Mouse (Mus musculus): ENCODE results near the gene Fibin.

Fibin gene

DNA sequence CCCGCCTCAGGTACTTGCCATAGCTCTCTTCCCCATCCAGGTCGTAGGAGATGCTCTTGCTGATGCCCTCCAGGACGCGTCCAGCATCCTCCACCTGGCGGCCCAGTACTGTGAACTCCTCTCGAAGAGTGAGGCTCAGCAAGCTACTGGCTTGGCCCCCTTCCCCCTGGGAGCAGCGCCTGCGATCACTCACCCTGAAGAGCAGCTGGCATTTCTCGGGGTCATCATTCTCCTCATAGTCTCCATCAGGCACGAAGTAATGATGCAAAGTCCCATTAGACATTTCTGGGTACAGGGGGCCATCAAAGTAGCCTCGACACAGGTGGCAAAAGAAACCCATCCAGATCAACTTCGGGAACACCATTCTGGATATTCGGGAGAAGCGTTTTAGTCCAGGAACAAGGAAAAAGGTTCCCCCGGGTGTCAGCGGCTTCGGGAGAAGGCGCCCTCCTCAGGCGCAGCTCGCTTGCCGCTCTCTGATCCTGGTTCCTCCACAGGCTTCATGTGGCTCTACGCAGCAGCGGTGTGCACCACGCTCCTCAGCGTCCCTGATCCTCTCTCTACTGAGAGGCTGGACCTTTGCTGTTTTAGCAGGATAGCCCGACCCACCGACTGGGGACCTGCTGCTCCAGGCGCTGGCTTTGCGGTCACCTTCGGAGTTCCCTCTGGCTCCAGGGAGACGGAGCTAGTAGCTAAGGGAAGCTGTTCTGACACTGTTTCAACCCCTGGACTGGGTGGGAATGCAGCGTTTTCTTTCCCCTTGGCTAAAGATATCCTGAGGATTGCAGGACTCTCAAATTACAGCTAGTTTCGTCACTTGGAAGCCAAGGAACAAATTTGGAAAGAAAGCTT, at the start of gene Fibin:
Fibin (minus strand) TSS at position 752 of the 852 bp plus-strand sequence.
- DNase-seq: peak; percentile 52

DNA sequence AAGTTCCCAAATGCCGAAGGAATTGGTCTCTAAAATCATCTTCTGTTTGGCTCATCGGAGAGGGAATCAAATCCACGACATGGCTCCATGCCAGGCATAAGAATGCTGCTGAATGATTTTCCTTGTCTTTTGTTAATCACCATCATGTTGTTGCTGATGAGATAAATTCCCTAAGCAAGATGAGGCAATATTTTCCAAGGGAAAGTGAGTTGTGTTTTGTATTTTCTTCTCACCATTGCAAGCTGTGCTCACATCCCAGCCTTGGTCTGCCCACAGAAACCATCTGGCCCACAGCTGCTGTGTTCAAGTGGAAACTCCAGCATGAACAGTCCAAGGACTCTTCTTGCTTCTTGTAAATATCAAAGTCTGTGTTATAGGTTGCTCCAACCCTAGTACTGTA, 48.4 kb upstream of the Fibin start:
- DNase-seq: no peak

GRCm38 (mm10) chr2:110408757-110409156, 45.8 kb upstream of the Fibin start:
- no peak for DNase-seq

DNA sequence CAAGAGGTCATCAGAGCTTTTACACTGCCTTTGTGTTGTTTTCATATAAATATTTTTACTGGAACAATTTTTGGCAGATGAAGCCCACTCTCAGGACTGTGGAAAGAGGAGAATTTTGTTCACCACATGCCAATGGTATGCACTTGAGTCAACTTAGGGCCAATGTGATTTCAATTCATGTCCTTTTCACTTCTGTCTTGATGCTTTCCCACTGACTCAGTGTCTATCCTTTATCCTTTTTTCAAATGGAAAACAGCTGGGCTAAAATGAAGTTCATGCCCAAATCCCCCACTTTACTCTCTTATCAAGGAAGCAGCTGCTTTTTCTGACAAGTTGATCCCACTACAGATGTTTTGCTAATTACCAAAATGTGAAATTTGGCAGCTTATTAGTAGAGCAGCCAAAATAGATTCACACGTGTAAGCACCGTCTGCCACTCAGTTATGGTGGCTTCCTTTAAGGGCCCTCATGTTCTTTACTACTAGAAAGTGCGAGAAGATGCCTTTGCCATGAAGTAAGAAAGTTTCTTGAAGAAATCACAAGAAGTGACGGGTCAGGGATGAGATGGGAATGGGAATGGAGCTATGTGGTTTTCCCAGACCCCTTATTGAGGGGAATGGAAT, 29.8 kb upstream of the Fibin start:
- DNase-seq: no peak

DNA sequence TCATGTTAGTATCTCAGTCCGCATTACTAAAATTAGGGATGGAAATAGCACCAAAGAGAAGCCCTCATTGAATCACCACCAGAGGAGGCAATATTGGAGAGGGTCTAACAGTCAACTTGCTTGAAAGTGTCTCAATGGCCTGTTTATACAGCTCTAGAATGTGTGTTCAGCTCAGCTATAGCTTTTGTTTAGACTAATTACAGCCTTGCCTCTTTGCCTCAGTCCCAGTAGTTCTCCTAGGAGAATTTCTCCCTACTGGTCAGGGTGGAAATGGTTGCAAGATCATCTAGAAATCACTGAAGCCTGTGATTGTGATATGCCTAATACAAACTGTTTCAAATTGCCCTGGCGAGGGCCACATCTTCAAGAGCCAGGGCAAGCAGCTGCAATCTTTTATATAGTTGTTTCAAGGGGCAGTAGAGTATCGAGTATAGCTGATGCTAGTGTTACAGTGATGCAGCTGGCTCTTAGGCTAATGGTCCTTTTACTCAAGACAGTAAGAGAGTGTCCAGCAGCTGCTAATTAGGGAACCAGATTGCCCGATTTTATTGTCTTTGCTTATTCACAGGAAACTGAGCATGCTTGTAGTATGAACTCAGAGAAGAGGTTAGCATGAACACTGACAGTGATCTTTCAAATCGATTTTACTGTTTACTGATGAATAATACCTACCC, 27.9 kb upstream of the Fibin start:
- DNase-seq: no peak

GRCm38 (mm10) chr2:110379811-110380210, 16.8 kb upstream of the Fibin start:
- DNase-seq: no peak

DNA sequence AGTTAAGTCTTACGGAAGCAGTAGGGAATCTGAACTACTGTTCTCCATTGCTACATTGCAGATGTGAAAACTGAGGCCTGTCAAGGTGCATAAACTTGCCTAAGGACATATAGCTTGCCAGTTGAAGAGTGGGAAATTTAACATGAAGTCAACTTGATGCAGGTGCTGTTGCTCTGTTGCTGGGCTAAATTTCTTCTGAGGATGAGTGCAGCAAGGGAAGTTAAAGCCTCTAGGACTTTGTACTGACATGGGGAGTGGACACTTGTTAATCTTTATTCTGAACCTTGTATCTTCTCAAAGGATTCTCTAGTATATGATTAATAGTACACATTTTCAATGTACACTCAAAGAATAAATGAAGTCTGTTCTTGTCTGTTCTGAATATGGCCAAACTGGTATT, 13.7 kb upstream of the Fibin start:
- DNase-seq: peak; percentile 25

GRCm38 (mm10) chr2:110375475-110375874, 12.5 kb upstream of the Fibin start:
- no peak for DNase-seq

- no peak for DNase-seq
Measured at GRCm38 (mm10) chr2:110373186-110373585, 10.2 kb upstream of the Fibin start.

DNA sequence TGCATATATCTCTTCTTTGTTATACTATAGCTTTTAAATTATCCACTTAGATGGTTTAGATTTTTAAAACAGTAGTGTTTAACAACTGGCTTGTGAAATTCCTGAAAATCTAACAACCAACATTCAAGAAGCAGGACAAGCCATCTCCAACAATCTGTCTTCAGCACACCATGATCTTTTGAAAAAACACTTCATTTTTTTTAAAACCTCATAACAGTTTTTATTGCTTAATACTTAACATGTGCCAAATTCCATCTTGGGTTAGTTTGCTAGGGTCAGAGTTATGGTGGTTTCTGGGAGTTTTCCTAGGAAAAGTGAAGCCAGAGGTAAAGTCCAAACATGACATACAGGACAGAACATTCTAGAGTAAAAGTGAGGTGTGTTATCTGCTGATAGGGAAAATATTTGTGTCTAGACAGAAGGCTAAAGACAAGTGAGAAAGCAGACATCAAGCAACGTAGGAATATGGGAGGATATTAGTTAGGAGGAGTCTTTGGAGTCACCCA, 4.5 kb upstream of the Fibin start:
- no peak for DNase-seq

- DNase-seq: no peak
Measured at GRCm38 (mm10) chr2:110365401-110365800, 2.4 kb upstream of the Fibin start.

GRCm38 (mm10) chr2:110363855-110364254, 872 bp upstream of the Fibin start:
- DNase-seq: no peak

DNA sequence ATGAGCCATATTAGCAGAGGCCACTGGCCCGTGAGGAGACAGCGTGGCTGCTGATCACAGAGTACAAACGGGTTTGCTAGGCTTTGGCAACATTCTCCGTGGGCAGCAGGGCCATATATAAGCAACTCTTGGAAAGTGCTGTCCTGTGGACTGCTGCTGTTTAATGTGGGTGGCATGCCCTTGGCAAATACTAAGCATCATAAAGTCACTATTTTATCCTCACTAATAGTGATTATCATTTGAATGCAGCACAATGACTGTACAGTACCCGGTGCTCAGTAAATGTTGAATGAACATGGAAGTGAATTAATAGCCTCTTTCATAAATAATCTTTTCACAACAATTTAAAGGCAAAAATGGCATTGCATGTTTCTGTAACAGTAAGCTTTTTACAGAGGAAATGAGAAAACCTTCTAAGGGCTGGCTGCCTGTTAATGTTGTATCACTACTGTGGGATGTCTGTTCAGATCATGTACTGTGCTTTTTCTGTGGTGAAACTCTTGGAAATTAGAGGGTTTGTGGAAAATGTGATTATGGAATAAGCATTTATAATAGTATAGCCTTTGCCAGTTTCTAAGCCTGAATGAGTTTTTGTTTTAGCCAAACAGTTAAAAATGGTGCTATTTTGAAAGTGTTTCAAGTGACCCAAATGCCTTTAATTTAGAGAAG, 9.5 kb downstream of the Fibin start:
- no peak for DNase-seq

GRCm38 (mm10) chr2:110351843-110352251, 11.1 kb downstream of the Fibin start:
- DNase-seq: peak; percentile 17

- DNase-seq: no peak
Measured at GRCm38 (mm10) chr2:110351406-110351805, 11.6 kb downstream of the Fibin start.

- DNase-seq: no peak
Measured at GRCm38 (mm10) chr2:110328953-110329352, 34.0 kb downstream of the Fibin start.

DNA sequence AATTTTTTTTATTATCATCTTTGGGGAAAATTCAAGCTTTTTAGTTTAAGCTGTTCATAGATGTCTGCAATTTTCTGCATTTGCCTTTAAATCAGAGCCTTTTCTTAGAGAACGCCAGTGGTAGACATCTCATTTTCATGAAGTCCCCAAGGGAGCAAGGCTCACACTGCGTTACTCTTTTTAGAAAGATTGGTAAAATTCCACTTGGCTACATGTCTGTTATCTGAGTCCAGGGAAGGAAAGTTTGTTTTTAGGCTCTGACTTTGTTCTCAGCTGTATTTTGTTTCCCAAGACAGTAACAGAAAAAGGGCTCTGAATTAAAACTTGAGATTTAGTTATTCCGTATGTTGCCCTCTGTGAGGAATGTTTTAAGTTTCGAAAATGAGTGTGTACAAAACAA, 43.0 kb downstream of the Fibin start:
- DNase-seq: no peak

DNA sequence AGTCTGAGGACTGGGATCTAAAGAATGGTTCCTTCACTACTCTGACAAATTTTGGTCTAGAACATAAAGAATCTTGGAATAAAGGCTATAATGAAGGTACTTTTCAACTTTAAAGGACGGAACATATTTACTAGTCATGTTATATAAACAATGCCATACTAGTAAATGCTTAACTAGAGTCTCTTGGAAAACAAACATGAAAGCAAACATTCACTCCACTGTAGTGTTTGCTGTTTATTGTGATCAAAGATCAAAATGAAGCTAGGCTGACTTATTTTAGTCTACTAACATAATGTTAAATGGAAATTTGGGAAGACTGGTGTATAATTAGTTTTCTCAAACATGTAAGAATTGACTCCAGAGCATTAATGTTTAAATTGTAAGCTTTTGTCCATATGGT, 43.7 kb downstream of the Fibin start:
- DNase-seq: no peak

GRCm38 (mm10) chr2:110318719-110319118, 44.3 kb downstream of the Fibin start:
- DNase-seq: no peak

DNA sequence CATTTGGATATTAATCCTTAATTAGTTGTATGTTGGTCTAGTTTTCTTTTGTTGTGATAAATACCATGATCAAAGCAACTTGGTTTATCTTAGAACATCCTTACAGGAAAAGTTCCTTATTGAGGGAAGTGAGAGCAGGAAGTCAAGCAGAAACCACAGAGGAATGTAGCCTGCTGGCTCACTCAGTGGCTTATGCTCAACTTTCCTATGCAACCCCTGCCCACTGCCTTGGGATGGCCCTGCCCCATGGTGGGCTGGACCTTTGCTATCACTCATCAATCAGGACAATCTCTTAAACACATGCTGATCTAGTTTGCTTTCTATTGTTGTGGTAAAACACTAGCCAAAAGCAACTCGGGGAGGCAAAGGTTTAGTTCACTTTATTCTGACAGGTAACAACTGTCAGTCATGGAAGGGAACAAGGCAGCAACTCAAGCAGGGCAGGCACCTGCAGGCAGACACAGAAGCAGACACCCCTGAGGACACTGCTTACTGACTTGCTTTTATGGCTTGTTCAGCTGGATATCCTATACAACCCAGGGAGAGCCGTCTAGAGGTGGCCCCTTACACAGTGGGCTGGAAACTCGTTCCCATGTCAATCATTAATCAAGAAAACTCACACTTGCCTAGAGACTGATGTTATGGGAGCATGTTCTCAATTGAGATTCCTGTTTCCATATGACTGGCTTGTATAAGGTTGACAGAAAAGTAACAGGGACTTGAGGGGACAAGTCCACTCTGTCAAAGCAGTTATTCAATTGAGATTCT, 46.7 kb downstream of the Fibin start:
- no peak for DNase-seq

GRCm38 (mm10) chr2:110314509-110315155, 48.4 kb downstream of the Fibin start, which contains the start of gene Bbox1:
TSS of gene Bbox1 (minus strand) at chr2:110314560.
- DNase-seq: no peak

DNA sequence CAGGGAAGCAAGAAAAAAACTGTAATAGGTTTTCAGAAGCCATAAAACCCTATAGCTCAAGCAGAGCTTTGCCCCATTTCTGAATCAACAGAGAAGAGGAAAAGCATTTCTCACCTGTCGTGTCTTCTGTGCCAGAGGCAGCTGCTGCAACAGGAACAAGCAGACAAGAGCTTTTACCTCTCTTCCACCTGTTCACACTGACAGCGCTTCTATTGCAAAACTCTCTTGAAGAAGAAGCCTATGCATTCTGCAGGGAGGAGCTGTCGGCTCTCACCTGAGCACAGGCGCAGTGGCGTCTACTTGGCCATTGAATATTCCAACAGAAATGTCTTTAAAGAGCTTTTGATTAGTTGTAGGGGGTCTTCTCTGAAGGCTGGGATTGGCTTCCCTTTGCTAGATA, 48.9 kb downstream of the Fibin start:
- DNase-seq: no peak
